Mouse (Mus musculus) frontal cortex, postnatal 36 days (tissue): Measurements from ENCODE around the gene Parp11.

Source experiments
- DNase-seq, 2 experiments: peaks; one replicate each; pipeline ENCODE4 v3.0.0; 2022; ENCODE audit warnings: low spot score in 2 of 2

The Parp11 gene

GRCm38 (mm10) chr6:127446436-127446890 is at the start of gene Parp11:
Parp11 (plus strand) TSS chr6:127446840.
- DNase-seq = peak; percentile 81 to 83

GRCm38 (mm10) chr6:127398073-127398472 is 48.6 kb upstream of the Parp11 start:
- no peak for DNase-seq

- no peak for DNase-seq
Measured at GRCm38 (mm10) chr6:127401419-127401818, 45.2 kb upstream of the Parp11 start.

GRCm38 (mm10) chr6:127404070-127404810 is 42.4 kb upstream of the Parp11 start:
- DNase-seq = peak; percentile 22 to 38

- peak; percentile 17 to 29 for DNase-seq
Measured at GRCm38 (mm10) chr6:127405682-127406081, 41.0 kb upstream of the Parp11 start.

GRCm38 (mm10) chr6:127407742-127408141 is 38.9 kb upstream of the Parp11 start:
- DNase-seq = no peak

- DNase-seq = no peak
Measured at GRCm38 (mm10) chr6:127417525-127418184, 29.0 kb upstream of the Parp11 start.

- DNase-seq = no peak
Measured at GRCm38 (mm10) chr6:127418322-127418721, 28.3 kb upstream of the Parp11 start.

- no peak for DNase-seq
Measured at GRCm38 (mm10) chr6:127420115-127420514, 26.5 kb upstream of the Parp11 start.

- peak in 1 of 2 experiments; percentile 28 for DNase-seq
Measured at GRCm38 (mm10) chr6:127425095-127425494, 21.5 kb upstream of the Parp11 start.

GRCm38 (mm10) chr6:127430716-127431115 is 15.9 kb upstream of the Parp11 start:
- no peak for DNase-seq

GRCm38 (mm10) chr6:127431196-127431766 is 15.4 kb upstream of the Parp11 start:
- no peak for DNase-seq

- DNase-seq = no peak
Measured at GRCm38 (mm10) chr6:127433886-127434647, 12.6 kb upstream of the Parp11 start.

- no peak for DNase-seq
Measured at GRCm38 (mm10) chr6:127434648-127434984, 12.0 kb upstream of the Parp11 start.

- DNase-seq = no peak
Measured at GRCm38 (mm10) chr6:127439063-127439462, 7.6 kb upstream of the Parp11 start.

GRCm38 (mm10) chr6:127439540-127440195 is 7.0 kb upstream of the Parp11 start:
- no peak for DNase-seq

GRCm38 (mm10) chr6:127440416-127441104 is 6.1 kb upstream of the Parp11 start:
- DNase-seq = peak; percentile 22 to 51

- no peak for DNase-seq
Measured at GRCm38 (mm10) chr6:127442584-127442983, 4.1 kb upstream of the Parp11 start.

GRCm38 (mm10) chr6:127443910-127444309 is 2.7 kb upstream of the Parp11 start:
- no peak for DNase-seq

- no peak for DNase-seq
Measured at GRCm38 (mm10) chr6:127444466-127444865, 2.2 kb upstream of the Parp11 start.
